Mouse (Mus musculus) neural tube, embryonic 11.5 days (tissue): ENCODE data around the gene Otulin. TPM values are rescaled to one million over a fixed set of nuclear protein-coding genes. Genes with fewer than 3 reads are reported as not detected.

Source experiments
- ATAC-seq: fragments of 200-750 bp; cut with Nextera tagmentation; 2 replicates; pipeline ENCODE4 v1.8.0; 2017; ENCODE audit warnings: moderate number of reproducible peaks, mild to moderate bottlenecking, moderate TSS enrichment, moderate library complexity; ENCODE audit not compliant: insufficient read depth, low FRiP score, low TSS enrichment
- DNase-seq: peaks from one replicate; pipeline ENCODE4 v3.0.0-alpha.2; 2015; ENCODE audit warnings: low spot score
- H3K27ac ChIP-seq: fragments of 300-500 bp; sonication (generic); 2 replicates; pipeline ENCODE4 v1.5.1; 2014; ENCODE audit warnings: low read depth, mild to moderate bottlenecking, low read length
- H3K27me3 ChIP-seq: fragments of 300-500 bp; sonication (generic); 2 replicates; pipeline ENCODE4 v1.6.1; 2014; ENCODE audit warnings: mild to moderate bottlenecking, low read length, mixed read lengths; ENCODE audit not compliant: control insufficient read depth, insufficient read depth
- H3K36me3 ChIP-seq: fragments of 300-500 bp; sonication (generic); 2 replicates; pipeline ENCODE4 v1.6.1; 2014; ENCODE audit warnings: mild to moderate bottlenecking, low read length, moderate library complexity, mixed read lengths; ENCODE audit not compliant: control insufficient read depth, insufficient read depth
- H3K4me1 ChIP-seq: fragments of 300-500 bp; sonication (generic); 2 replicates; pipeline ENCODE4 v1.6.1; 2014; ENCODE audit warnings: low read length, mixed read lengths; ENCODE audit not compliant: control insufficient read depth, insufficient read depth
- H3K4me2 ChIP-seq: fragments of 300-500 bp; sonication (generic); 2 replicates; pipeline ENCODE4 v1.6.1; 2014; ENCODE audit warnings: low read depth, mild to moderate bottlenecking, moderate library complexity
- H3K4me3 ChIP-seq: fragments of 300-500 bp; sonication (generic); 2 replicates; pipeline ENCODE4 v1.5.1; 2014; ENCODE audit warnings: low read depth, low read length
- H3K9ac ChIP-seq: fragments of 300-500 bp; sonication (generic); 2 replicates; pipeline ENCODE4 v1.6.1; 2014; ENCODE audit warnings: mild to moderate bottlenecking, low read length
- H3K9me3 ChIP-seq: fragments of 300-500 bp; sonication (generic); 2 replicates; pipeline ENCODE4 v1.6.1; 2016; ENCODE audit warnings: low read length; ENCODE audit not compliant: control insufficient read depth
- WGBS: fragments of 180-500 bp; shearing (Covaris S2); extraction: QIAGEN DNeasy Blood & Tissue Kit; methylation state at CpG from one replicate; pipeline ENCODE4 v1.1.7; 2014; 5-methylcytosine and 5-hydroxymethylcytosine counted together
- microRNA-seq: library from miRNA; unstranded; fragments of <30 nt; microRNA quantifications from one replicate; pipeline ENCODE4, GENCODE M21; 2016
- polyA plus RNA-seq: library from polyadenylated mRNA; unstranded; fragments of >200 nt; fragmentation: Nextera tagmentation; extraction: Ambion mirVana; gene quantifications from 2 replicates; pipeline ENCODE4 v1.2.1, GENCODE M21; 2014

The Otulin gene
- polyA plus RNA-seq, 1 experiment from 2014 or later: 32.8 TPM

- no peak overlapping the region for H3K9ac ChIP-seq
- H3K9me3 ChIP-seq: no peaks in the 10 kb centered on the region
- no peak overlapping the region; the same call in 1 of the 2 replicates for H3K27ac ChIP-seq
- DNase-seq (no peak), ATAC-seq (peak; percentile 32; the same call in 1 of the 2 replicates)
- no peak overlapping the region for H3K4me2 ChIP-seq
- no peaks in the 10 kb centered on the region for H3K27me3 ChIP-seq
- 73% methylated on average over 11 of the region's 11 CpGs for WGBS
- peaks cover 16% of the 10 kb centered on the region for H3K4me1 ChIP-seq
- H3K36me3 ChIP-seq: no peaks in the 10 kb centered on the region
- no peak overlapping the region for H3K4me3 ChIP-seq
These were observed 133.7 kb downstream of the Otulin start for GRCm38 (mm10) chr15:27496596-27497299.

DNA sequence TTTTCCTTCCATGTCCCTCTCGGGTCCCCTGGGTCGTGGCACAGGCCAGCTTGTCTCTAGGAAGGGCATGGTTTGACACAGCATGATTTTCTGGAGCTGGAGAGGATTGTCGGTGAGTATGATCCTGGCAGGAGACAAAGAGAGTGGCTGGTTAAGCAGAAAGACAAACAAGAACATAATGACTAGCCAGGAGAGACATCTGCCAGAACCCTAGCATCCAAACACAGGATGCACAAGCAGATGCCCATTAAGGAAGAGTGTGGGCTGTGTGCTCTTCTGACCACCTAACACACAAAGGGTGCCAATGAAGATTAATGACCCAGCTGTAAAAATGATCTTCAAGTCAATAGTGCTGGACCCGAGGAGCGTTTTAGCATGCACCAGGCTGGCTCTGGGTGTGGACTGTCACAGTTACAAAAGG, 134.5 kb downstream of the Otulin start:
- peak; percentile 38; the same call in 1 of the 2 replicates for ATAC-seq
- Histone ChIP-seq H3K27me3 (no peaks in the 10 kb centered on the region), H3K27ac (peak overlapping the region; percentile 50), H3K9me3 (no peaks in the 10 kb centered on the region), H3K4me2 (no peak overlapping the region), H3K9ac (no peak overlapping the region), H3K36me3 (no peaks in the 10 kb centered on the region), H3K4me3 (no peak overlapping the region), H3K4me1 (peaks cover 16% of the 10 kb centered on the region)
- no peak for DNase-seq
- WGBS: 13% methylated on average over 5 of the region's 5 CpGs

DNA sequence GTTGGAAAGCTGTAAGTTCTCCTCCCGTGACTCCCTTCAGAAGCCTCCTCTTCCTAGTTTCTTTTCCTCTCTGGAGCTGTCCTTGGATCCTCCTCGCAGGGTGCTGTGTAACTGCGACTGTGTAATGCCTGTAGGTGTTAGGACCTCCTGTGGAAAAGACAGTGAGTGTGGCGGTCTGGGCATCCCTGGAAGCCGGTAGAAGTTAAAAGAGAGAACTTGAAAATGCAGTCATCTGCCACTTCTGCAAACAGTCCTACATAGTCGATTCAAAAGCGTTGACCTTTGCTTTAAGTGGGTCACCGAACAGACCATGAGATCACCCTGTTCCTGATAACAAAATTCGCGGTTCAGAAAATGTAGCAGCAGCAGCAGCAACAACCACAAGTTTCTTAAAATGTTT, 137.0 kb downstream of the Otulin start:
- ATAC-seq (no peak), DNase-seq (no peak)
- H3K9ac ChIP-seq: no peak overlapping the region
- 51% methylated on average over 10 of the region's 10 CpGs for WGBS
- H3K9me3 ChIP-seq: no peaks in the 10 kb centered on the region
- no peak overlapping the region for H3K27ac ChIP-seq
- H3K4me1 ChIP-seq: peaks cover 16% of the 10 kb centered on the region
- no peaks in the 10 kb centered on the region for H3K27me3 ChIP-seq
- H3K4me2 ChIP-seq: no peak overlapping the region
- no peak overlapping the region for H3K4me3 ChIP-seq
- no peaks in the 10 kb centered on the region for H3K36me3 ChIP-seq

GRCm38 (mm10) chr15:27492734-27493133, 137.8 kb downstream of the Otulin start:
- Histone ChIP-seq H3K4me1 (peaks cover 17% of the 10 kb centered on the region), H3K27me3 (no peaks in the 10 kb centered on the region), H3K9ac (no peak overlapping the region), H3K27ac (no peak overlapping the region), H3K4me2 (no peak overlapping the region), H3K4me3 (no peak overlapping the region), H3K9me3 (no peaks in the 10 kb centered on the region), H3K36me3 (no peaks in the 10 kb centered on the region)
- ATAC-seq (no peak), DNase-seq (no peak)
- WGBS: 69% methylated on average over 1 of the region's 1 CpGs

Small RNA genes lying within 50 kb of the gene (microRNA-seq; reads per million reads assigned to microRNA genes)
- not detected for gene Mir7117

Other genes with a start within 250 kb of the Otulin start
- gene Ank, start 164.0 kb downstream of the Otulin start, polyA plus RNA-seq: 8.7 and 12.9 TPM in 2 replicates
- 8.0 and 9.8 TPM in 2 replicates for gene Otulinl, start 50.9 kb upstream of the Otulin start, polyA plus RNA-seq